In genomic region chr5:144942431-144942830, GRCm38 (mm10) we compare ENCODE assay signal across 20 mouse cellular contexts. TPM values are rescaled to one million over a fixed set of nuclear protein-coding genes. Genes with fewer than 3 reads are reported as not detected.
A peak's percentile ranks its signal among the peaks of the same experiment; 100 is the strongest.
DNase-seq lines count a peak whose midpoint lies in the region; TF ChIP-seq lines count a peak whose summit lies in the region.
"Had no signal": no experiment of that assay in that cellular context is flagged by ENCODE, and none has a peak within 500 bp of the region (broad histone marks: within the 10 kb centered on the region; RNA-seq: fewer than 3 reads in every experiment).

No protein-coding gene starts in this region.

- peak; percentile 44 for DNase-seq in gastrocnemius, adult 2 months
- no peak for DNase-seq in gastrocnemius, postnatal 25 days
- DNase-seq in left cerebral cortex, adult 9 months (ENCODE audit: low spot score in 2 of 2) = peak; percentile 35 to 49
- no peak for DNase-seq in left cerebral cortex, postnatal 4 days
- DNase-seq in R1 (ENCODE audit: low read depth, low spot score) = peak; percentile 43
- peak; percentile 64 for DNase-seq in brain, adult 2 months (ENCODE audit: low read depth, low spot score)
- no peak for DNase-seq in spleen, postnatal 36 days (ENCODE audit: low spot score in 2 of 2)
- DNase-seq: adrenal gland, postnatal 14 days; cerebellum, adult 11-12 months; embryo, embryonic 11 days; kidney, postnatal 4 days; layer of hippocampus, adult 9-11 months; liver, embryonic 13.5 days; lung, embryonic 14.5 days; thymus, adult 2 months had no signal

- no peak for TF ChIP-seq CTCF in gastrocnemius, adult 2 months (IDR thresholded peaks at IDR 0.05)

- H3K27ac ChIP-seq in gastrocnemius, adult 2 months = peak overlapping the region; percentile 48; the same call in 1 of the 2 replicates
- H3K27ac ChIP-seq: heart, embryonic 15.5 days; hindbrain, embryonic 10.5 days; hindbrain, postnatal 0 days; kidney, embryonic 15.5 days; liver, embryonic 13.5 days; neural tube, embryonic 12.5 days had no signal

- peak overlapping the region; percentile 43 for H3K4me3 ChIP-seq in gastrocnemius, adult 2 months
- H3K4me3 ChIP-seq: heart, embryonic 15.5 days; hindbrain, embryonic 10.5 days; kidney, embryonic 15.5 days; liver, embryonic 13.5 days; neural tube, embryonic 12.5 days had no signal

- intact Hi-C loops in gastrocnemius, adult 2 months (cut with DNase I) = no loop called here
- intact Hi-C loops in left cerebral cortex, postnatal 4 days (cut with DNase I) = no loop called here

RNA-seq across cellular contexts. Expression of gene Smurf1, which starts 23.2 kb away (rescaled TPM):
- total RNA-seq in gastrocnemius, adult 2 months (2021) = 10 to 100 TPM in 1 of 2 experiments, 1 to 10 TPM in 1; 9.3 to 16.8 TPM
- 10 to 100 TPM; 11.5 to 12.6 TPM for total RNA-seq in gastrocnemius, postnatal 25 days (2021)
- 10 to 100 TPM; 59.3 to 60.2 TPM for total RNA-seq in left cerebral cortex, postnatal 4 days (2021)

Comparison
In these comparisons a context has a peak if more than half of its experiments do, and no peak if none do; other contexts are left out.
1. DNase-seq: peak in gastrocnemius, adult 2 months (single experiment), left cerebral cortex, adult 9 months (2 of 2), R1 (single experiment) and brain, adult 2 months (single experiment); none in gastrocnemius, postnatal 25 days (single experiment), left cerebral cortex, postnatal 4 days (single experiment) and spleen, postnatal 36 days (0 of 2).